Mouse (Mus musculus): ENCODE results near the gene 1700025C18Rik. TPM values are rescaled to one million over a fixed set of nuclear protein-coding genes. Genes with fewer than 3 reads are reported as not detected.

Gene 1700025C18Rik
- polyA plus RNA-seq, 1 experiment: not detected

DNA sequence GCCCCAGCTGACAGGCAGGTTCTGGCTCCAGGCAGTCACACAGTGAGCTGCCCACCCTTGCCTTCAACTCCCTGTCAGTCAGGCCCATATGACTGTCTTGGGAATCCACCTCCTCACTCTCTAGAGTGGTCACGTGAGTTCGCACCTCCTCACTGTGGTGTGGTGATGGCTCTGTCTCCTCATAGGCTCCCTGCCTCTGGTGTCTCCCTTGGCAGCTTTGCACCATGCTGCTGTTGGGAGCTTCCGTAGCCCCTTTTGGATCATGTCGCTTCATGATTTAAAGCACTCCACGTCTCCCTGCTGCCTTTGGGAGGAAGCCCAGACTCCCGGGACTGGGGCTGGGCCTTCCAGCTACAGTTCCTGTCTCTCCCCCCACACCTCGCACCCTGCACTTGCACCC is 26.1 kb downstream of the 1700025C18Rik start:
- Histone ChIP-seq H3K4me3 (ENCODE audit: insufficient read depth, low read length) (no peak overlapping the region), H3K4me1 (ENCODE audit: control insufficient read depth, insufficient read depth, low read length) (no peaks in the 10 kb centered on the region), H3K27ac (ENCODE audit: insufficient read depth, low read length) (no peak overlapping the region)
- TF ChIP-seq POLR2A (IDR thresholded peaks at IDR 0.05; ENCODE audit: low read depth, low read length) (no peak), CTCF (IDR thresholded peaks at IDR 0.05; ENCODE audit: borderline replicate concordance, insufficient read depth, low read length) (no peak)

DNA sequence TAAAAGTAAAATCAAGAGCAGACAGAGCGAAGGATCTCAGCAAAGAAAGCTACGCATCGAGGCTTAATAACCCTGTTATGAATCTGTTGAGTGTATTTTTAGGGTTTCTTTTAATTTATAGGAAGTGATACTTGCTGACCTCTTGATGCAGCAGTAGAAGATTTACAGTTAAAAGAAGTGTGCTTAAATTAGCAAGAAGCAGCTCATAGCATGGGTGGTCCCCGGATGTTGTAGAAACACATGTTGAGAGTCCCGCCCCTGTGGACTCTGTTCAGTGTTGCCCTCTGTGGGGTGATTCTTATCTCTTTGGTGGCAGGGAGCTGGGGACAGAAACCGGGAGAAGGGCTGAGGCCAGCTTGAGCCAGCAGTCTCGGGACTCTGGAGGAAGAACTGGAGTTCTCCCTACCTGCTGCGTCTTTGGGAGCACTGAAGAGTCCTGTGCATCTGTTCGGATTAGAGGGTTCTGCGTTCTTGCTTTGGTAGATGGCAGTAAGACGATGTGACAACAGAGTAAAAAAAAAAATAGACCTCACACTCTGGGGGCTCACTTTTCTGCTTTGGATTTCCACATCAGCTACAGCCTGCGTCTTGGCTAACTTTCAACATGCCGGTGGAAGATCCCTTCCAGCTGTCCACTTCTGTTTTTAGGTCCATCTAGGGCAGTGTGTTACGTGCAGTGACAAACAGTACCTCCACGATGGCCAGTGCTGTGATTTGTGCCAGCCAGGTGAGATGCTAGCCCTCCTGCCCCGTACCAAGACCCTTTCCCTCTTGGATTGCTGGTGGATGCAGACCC is 28.7 kb downstream of the 1700025C18Rik start:
- no peak overlapping the region for H3K27ac ChIP-seq (ENCODE audit: insufficient read depth, low read length)
- TF ChIP-seq POLR2A (IDR thresholded peaks at IDR 0.05; ENCODE audit: low read depth, low read length): no peak
- no peaks in the 10 kb centered on the region for H3K4me1 ChIP-seq (ENCODE audit: control insufficient read depth, insufficient read depth, low read length)
- H3K4me3 ChIP-seq (ENCODE audit: insufficient read depth, low read length): no peak overlapping the region

DNA sequence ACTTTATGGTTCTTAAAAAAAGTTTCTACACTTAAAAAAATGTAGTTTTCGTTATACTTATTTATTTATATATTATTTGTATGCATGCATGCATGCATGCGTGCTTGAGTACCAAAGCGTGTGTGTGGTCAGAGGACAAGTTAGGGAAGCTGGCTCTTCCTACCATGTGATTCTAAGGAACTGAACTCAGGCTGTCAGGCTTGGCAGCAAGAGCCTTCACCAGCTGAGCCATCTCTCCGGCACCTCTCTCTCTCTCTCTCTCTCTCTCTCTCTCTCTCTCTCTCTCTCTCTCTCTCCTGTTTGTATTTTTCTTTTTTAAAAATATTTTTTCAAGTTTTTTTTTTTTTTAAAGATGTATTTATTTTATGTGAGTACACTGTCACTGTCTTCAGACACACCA is 30.6 kb downstream of the 1700025C18Rik start:
- H3K4me1 ChIP-seq (ENCODE audit: control insufficient read depth, insufficient read depth, low read length): no peaks in the 10 kb centered on the region
- TF ChIP-seq POLR2A (IDR thresholded peaks at IDR 0.05; ENCODE audit: low read depth, low read length) (no peak), CTCF (IDR thresholded peaks at IDR 0.05; ENCODE audit: borderline replicate concordance, insufficient read depth, low read length) (no peak)

DNA sequence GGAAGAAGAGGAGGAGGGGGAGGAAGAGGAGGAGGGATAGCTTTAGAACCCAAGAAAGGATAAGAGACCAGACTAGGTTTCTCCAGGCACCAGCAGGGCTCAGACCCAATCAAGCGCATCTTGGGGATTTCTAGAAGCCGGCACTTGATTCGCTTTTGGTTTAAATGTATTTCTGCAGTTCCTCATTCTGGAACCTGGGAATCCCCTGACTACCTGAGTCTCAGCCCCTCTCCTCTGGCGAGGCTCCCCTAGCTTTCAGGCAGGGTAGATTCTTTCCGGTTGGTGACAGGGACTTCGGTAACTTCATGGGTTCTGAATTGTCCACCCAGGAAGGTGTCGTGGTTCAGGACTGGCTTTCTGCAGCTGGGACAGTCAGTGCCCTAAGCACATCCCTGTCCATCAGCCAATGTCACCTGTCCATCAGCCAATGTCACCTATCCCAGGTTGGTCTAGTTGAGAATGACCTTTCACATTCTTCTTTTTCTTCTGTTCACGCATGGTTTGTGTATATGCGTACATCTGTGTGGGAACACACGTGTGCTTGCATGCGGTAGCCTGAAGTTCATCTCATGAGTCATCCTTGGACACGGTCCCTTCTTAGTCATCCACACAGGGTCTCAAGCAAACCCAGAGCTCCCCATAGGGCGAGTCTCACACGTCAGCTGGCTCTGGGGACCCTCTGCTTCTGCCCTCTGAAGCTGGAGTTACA is 34.0 kb downstream of the 1700025C18Rik start:
- Histone ChIP-seq H3K4me1 (ENCODE audit: control insufficient read depth, insufficient read depth, low read length) (no peaks in the 10 kb centered on the region), H3K27ac (ENCODE audit: insufficient read depth, low read length) (no peak overlapping the region), H3K4me3 (ENCODE audit: insufficient read depth, low read length) (0 out of 2 replicates have a peak overlapping the region, but pooled peaks have one; percentile 50)
- TF ChIP-seq POLR2A (IDR thresholded peaks at IDR 0.05; ENCODE audit: low read depth, low read length) (no peak), CTCF (IDR thresholded peaks at IDR 0.05; ENCODE audit: borderline replicate concordance, insufficient read depth, low read length) (no peak)

More for the DNA sequence above, 30.6 kb downstream of the 1700025C18Rik start:
- Histone ChIP-seq H3K27ac (ENCODE audit: insufficient read depth, low read length) (no peak overlapping the region), H3K4me3 (ENCODE audit: insufficient read depth, low read length) (no peak overlapping the region)

DNA sequence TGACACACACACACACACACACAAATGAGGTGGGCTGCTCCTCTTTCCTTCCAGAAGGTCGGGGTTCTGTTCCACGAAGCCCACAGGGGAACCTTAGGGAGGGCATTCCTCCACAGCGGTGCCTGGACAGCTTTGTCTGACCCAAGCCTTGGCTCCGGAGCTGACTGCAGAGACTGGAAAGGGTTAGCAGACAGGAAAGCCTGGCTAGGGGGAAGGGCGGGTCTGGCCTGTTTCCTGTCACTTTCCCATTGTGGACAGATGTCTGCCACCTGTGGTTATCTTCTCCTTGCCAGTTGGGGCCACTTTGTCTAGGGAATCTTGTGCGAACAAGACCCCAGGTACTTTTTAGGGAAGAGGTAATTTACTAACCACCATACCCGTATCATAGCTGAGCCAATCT is 34.6 kb downstream of the 1700025C18Rik start:
- TF ChIP-seq CTCF (IDR thresholded peaks at IDR 0.05; ENCODE audit: borderline replicate concordance, insufficient read depth, low read length) (no peak), POLR2A (IDR thresholded peaks at IDR 0.05; ENCODE audit: low read depth, low read length) (no peak)
- H3K4me3 ChIP-seq (ENCODE audit: insufficient read depth, low read length): peak overlapping the region; percentile 50
- no peaks in the 10 kb centered on the region for H3K4me1 ChIP-seq (ENCODE audit: control insufficient read depth, insufficient read depth, low read length)
- no peak overlapping the region for H3K27ac ChIP-seq (ENCODE audit: insufficient read depth, low read length)

DNA sequence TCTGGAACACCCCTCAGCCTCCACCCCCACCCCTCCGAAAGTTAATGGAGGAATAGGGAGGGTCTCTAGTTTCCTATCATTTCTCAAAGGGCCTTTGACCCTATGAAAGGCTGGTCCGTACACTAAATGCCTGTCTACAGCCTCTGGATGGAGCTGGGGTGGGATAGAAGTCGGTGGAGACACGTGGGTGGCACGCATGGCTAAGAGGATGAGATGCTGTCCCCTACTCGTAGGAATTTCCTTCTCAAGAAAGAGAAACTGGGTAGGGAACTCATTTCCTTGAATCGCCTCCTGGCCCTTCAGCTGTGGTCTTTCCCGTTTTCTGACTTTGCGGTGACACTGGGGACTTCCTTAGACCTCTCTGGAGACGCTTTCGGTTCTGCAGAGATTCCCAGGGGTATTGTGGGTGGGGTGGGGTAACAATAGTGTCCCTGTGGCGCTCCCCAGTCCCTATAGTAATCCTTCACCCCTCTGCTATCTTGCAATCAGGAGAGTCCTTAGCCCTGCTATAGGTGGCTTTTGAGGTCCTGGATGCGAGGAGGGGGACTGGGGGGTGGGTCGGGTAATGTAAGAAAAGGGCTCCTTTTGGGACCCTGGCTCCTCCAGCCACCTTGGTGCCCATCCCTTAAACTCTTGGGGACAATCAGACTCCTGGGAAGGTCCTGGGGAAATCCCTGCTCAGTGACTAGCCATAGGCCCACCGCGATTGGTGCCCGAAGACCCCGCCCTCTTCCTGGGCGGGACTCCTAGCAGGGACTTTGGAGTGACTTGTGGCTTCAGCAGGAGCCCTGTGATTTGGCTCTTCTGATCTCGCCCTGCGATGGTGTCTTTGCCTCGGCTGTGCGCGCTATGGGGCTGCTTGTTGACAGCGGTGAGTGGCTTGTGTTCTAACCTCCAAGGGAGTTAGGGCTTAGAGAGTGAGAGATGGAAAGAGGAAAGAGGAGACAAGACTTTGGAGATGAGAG is 35.4 kb downstream of the 1700025C18Rik start, which contains the start of gene Cd40:
Gene Cd40 (plus strand): TSS at position 740 of the 965 bp plus-strand sequence.
- no peak within 1 kb of the TSS for H3K27ac ChIP-seq (ENCODE audit: insufficient read depth, low read length)
- TF ChIP-seq POLR2A (IDR thresholded peaks at IDR 0.05; ENCODE audit: low read depth, low read length) (peak; percentile 59), CTCF (IDR thresholded peaks at IDR 0.05; ENCODE audit: borderline replicate concordance, insufficient read depth, low read length) (no peak)

DNA sequence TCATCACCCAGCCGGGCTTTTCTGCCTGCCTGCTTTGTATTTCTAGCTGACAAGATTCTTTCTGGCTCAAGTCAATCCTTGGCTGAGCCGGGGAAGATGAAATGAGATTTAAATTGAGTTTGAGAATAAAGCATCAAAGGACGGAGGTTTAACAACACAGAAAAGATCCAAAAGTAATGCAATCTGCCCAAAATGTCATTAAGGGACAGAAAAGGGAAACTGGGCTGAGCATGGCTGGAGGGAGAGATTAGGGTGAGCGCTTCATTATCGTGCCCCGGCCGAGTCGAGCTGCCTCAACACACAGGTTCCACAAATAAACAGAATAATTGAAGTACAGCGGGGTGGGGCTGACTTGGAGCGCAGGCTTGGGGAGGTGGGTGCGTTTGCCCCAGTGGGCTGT is 39.0 kb downstream of the 1700025C18Rik start:
- TF ChIP-seq POLR2A (IDR thresholded peaks at IDR 0.05; ENCODE audit: low read depth, low read length) (no peak), CTCF (IDR thresholded peaks at IDR 0.05; ENCODE audit: borderline replicate concordance, insufficient read depth, low read length) (no peak)
- no peaks in the 10 kb centered on the region for H3K4me1 ChIP-seq (ENCODE audit: control insufficient read depth, insufficient read depth, low read length)
- H3K4me3 ChIP-seq (ENCODE audit: insufficient read depth, low read length): no peak overlapping the region
- H3K27ac ChIP-seq (ENCODE audit: insufficient read depth, low read length): no peak overlapping the region

More for the DNA sequence above, 35.4 kb downstream of the 1700025C18Rik start, which contains the start of gene Cd40:
- Histone ChIP-seq H3K4me1 (ENCODE audit: control insufficient read depth, insufficient read depth, low read length) (no peaks in the 10 kb centered on the region), H3K4me3 (ENCODE audit: insufficient read depth, low read length) (peak within 1 kb of the TSS; percentile 50)

DNA sequence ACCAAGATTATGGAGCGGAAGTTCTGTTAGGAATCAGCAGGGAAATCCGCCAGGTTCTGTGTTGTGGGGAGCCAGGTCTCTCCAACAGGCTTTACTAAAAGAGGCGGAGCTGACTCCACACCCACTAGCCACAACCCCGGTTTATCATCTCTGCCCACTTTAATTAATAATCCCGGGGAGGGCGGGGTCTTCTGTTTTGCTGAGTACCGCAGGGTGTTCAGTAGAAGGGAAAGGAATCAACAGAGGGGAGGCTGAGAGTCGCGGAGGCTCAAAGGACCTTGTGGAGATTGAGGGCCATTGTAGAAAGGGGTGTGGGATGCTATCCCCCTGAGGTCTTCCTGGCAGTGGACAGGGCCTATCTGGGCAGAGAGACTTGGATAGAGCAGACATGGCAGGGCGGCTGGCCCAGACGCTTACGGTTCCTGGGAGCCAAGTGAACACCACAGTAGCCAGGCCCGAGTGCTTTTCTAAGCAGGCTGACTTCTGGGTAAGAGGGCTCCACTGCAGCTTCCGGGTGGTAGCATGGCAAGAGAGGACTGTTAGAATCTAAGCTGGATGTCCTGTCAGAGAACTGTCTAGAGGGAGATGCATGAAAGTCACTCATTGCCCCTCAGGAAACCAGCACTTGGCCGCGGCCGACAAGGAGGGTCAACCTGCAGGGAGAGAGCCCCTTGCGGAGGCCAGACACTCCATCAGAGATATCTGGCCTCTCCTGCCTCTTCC is 39.6 kb downstream of the 1700025C18Rik start:
- H3K4me3 ChIP-seq (ENCODE audit: insufficient read depth, low read length): no peak overlapping the region
- TF ChIP-seq POLR2A (IDR thresholded peaks at IDR 0.05; ENCODE audit: low read depth, low read length) (no peak), CTCF (IDR thresholded peaks at IDR 0.05; ENCODE audit: borderline replicate concordance, insufficient read depth, low read length) (no peak)
- no peaks in the 10 kb centered on the region for H3K4me1 ChIP-seq (ENCODE audit: control insufficient read depth, insufficient read depth, low read length)
- H3K27ac ChIP-seq (ENCODE audit: insufficient read depth, low read length): no peak overlapping the region

DNA sequence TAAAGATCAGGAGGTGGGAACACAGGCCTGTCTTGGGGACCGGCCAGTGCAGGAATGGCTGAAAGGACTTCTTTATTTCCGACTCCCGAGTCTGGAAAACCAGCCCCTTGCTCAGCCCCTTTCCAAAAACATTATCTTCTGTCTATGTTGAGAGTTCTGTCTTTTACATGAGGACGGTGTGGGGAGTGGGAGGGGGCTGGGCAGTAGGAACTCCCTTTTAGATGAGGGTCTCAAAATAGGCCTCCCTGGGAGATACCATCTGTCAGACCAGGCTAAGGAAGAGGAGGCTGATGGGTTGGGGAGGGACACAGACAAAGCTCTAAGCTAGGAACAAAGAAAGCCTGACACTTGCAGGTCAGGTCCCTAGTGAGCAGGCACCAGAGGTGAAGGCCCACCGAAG is 41.5 kb downstream of the 1700025C18Rik start:
- H3K4me3 ChIP-seq (ENCODE audit: insufficient read depth, low read length): no peak overlapping the region
- H3K27ac ChIP-seq (ENCODE audit: insufficient read depth, low read length): no peak overlapping the region
- TF ChIP-seq POLR2A (IDR thresholded peaks at IDR 0.05; ENCODE audit: low read depth, low read length): no peak
- no peak for TF ChIP-seq CTCF (IDR thresholded peaks at IDR 0.05; ENCODE audit: borderline replicate concordance, insufficient read depth, low read length)

More for the DNA sequence above, 41.5 kb downstream of the 1700025C18Rik start:
- H3K4me1 ChIP-seq (ENCODE audit: control insufficient read depth, insufficient read depth, low read length): no peaks in the 10 kb centered on the region

Measured in embryonic fibroblast, embryonic 13.5 days (primary cell).